In genomic region chr5:74214501-74215110, GRCm38 (mm10) we compare ENCODE assay signal across 9 mouse cellular contexts. TPM values are rescaled to one million over a fixed set of nuclear protein-coding genes. Genes with fewer than 3 reads are reported as not detected.
DNase-seq lines count a peak whose midpoint lies in the region; ATAC-seq and TF ChIP-seq lines count a peak whose summit lies in the region.
"Had no signal": no experiment of that assay in that cellular context is flagged by ENCODE, and none has a peak within 500 bp of the region (broad histone marks: within the 10 kb centered on the region; RNA-seq: fewer than 3 reads in every experiment).

No protein-coding gene starts in this region.

- no peaks in the 10 kb centered on the region for H3K9me3 ChIP-seq in lung, embryonic 16.5 days (ENCODE audit: control insufficient read depth, low read length)
- no peaks in the 10 kb centered on the region for H3K9me3 ChIP-seq in embryonic facial prominence, embryonic 11.5 days (replicated peaks; ENCODE audit: control insufficient read depth, low read length)
- no peaks in the 10 kb centered on the region for H3K9me3 ChIP-seq in midbrain, postnatal 0 days (ENCODE audit: low read length)

- peak overlapping the region; percentile 14; the same call in 1 of the 2 replicates for H3K27ac ChIP-seq in lung, embryonic 16.5 days (ENCODE audit: low read length)
- H3K27ac ChIP-seq in embryonic facial prominence, embryonic 11.5 days (replicated peaks; ENCODE audit: low read depth, low read length), result peak overlapping the region; percentile 82
- H3K27ac ChIP-seq in midbrain, postnatal 0 days (ENCODE audit: low read depth, low read length), result no peak overlapping the region

- ATAC-seq in lung, embryonic 16.5 days (ENCODE audit: low read depth), result peak; percentile 4; the same call in 1 of the 2 replicates
- peak; percentile 48; the same call in 1 of the 2 replicates for ATAC-seq in embryonic facial prominence, embryonic 11.5 days (replicated peaks; ENCODE audit: insufficient number of reproducible peaks, low FRiP score, low TSS enrichment, low read depth)
- ATAC-seq in midbrain, postnatal 0 days (ENCODE audit: low FRiP score), result no peak

- H3K4me1 ChIP-seq in lung, embryonic 16.5 days (replicated peaks; ENCODE audit: control insufficient read depth, insufficient read depth, low read length), result peaks cover 28% of the 10 kb centered on the region
- peaks cover 2% of the 10 kb centered on the region for H3K4me1 ChIP-seq in embryonic facial prominence, embryonic 11.5 days (ENCODE audit: control insufficient read depth, insufficient read depth, low read length)
- H3K4me1 ChIP-seq in midbrain, postnatal 0 days (ENCODE audit: insufficient read depth, low read length), result no peaks in the 10 kb centered on the region

- no peak overlapping the region for H3K4me2 ChIP-seq in lung, embryonic 16.5 days (ENCODE audit: low read depth, low read length)
- peak overlapping the region; percentile 17 for H3K4me2 ChIP-seq in embryonic facial prominence, embryonic 11.5 days (ENCODE audit: low read depth, low read length)
- no peak overlapping the region for H3K4me2 ChIP-seq in midbrain, postnatal 0 days (ENCODE audit: low read depth, low read length, poor library complexity, severe bottlenecking)
- H3K4me2 ChIP-seq: heart, embryonic 11.5 days had no signal

- no peaks in the 10 kb centered on the region for H3K27me3 ChIP-seq in lung, embryonic 16.5 days (ENCODE audit: control insufficient read depth, insufficient read depth, low read depth, low read length)
- no peaks in the 10 kb centered on the region for H3K27me3 ChIP-seq in embryonic facial prominence, embryonic 11.5 days (ENCODE audit: control insufficient read depth, insufficient read depth, low read length)
- H3K27me3 ChIP-seq in midbrain, postnatal 0 days (ENCODE audit: insufficient read depth, low read length), result no peaks in the 10 kb centered on the region

- H3K36me3 ChIP-seq in lung, embryonic 16.5 days (ENCODE audit: control insufficient read depth, insufficient read depth, low read length), result no peaks in the 10 kb centered on the region
- no peaks in the 10 kb centered on the region for H3K36me3 ChIP-seq in embryonic facial prominence, embryonic 11.5 days (replicated peaks; ENCODE audit: control insufficient read depth, insufficient read depth, low read depth, low read length)
- H3K36me3 ChIP-seq in midbrain, postnatal 0 days (ENCODE audit: insufficient read depth, low read length), result no peaks in the 10 kb centered on the region

- H3K4me3 ChIP-seq in lung, embryonic 16.5 days (ENCODE audit: low read length), result no peak overlapping the region
- no peak overlapping the region for H3K4me3 ChIP-seq in embryonic facial prominence, embryonic 11.5 days (ENCODE audit: low read depth, low read length)
- H3K4me3 ChIP-seq in midbrain, postnatal 0 days (ENCODE audit: low read depth, low read length), result no peak overlapping the region

- no peak for TF ChIP-seq CTCF in midbrain, postnatal 0 days (IDR thresholded peaks at IDR 0.05)

- no peak for DNase-seq in lung, postnatal 14 days
- peak; percentile 90 for DNase-seq in embryonic facial prominence, embryonic 11.5 days (ENCODE audit: low spot score)
- peak; percentile 77 for DNase-seq in forelimb bud, embryonic 11.5 days (ENCODE audit: low read depth, low spot score)
- DNase-seq in midbrain, postnatal 0 days (ENCODE audit: low spot score), result peak; percentile 34
- DNase-seq in layer of hippocampus, adult 18-20 months (ENCODE audit: low spot score in 2 of 2), result no peak
- DNase-seq in adrenal gland, adult 8-10 months, result no peak
- DNase-seq: lung, adult 18-20 months had no signal

- no peak overlapping the region for H3K9ac ChIP-seq in lung, embryonic 16.5 days (ENCODE audit: low read length)
- H3K9ac ChIP-seq in embryonic facial prominence, embryonic 11.5 days (replicated peaks; ENCODE audit: low read length), result no peak overlapping the region; the same call in 1 of the 2 replicates
- no peak overlapping the region for H3K9ac ChIP-seq in midbrain, postnatal 0 days (replicated peaks; ENCODE audit: low read length, poor library complexity, severe bottlenecking)

- WGBS in lung, embryonic 16.5 days, result 18% methylated on average over 7 of the region's 7 CpGs
- 7% methylated on average over 7 of the region's 7 CpGs for WGBS in embryonic facial prominence, embryonic 11.5 days
- 7% methylated on average over 7 of the region's 7 CpGs for WGBS in midbrain, postnatal 0 days

RNA-seq across cellular contexts. Expression of gene Rasl11b, which starts 19.5 kb away (rescaled TPM):
- 182 and 188 TPM in 2 replicates for polyA plus RNA-seq in lung, embryonic 16.5 days (2015; fragmentation: Nextera tagmentation; extraction: Ambion mirVana)
- polyA plus RNA-seq in embryonic facial prominence, embryonic 11.5 days (2014; fragmentation: Nextera tagmentation; extraction: Ambion mirVana), result 82.8 and 83.8 TPM in 2 replicates
- total RNA-seq in midbrain, postnatal 0 days (2014; rRNA removed), result 2.6 TPM in 2 replicates
- polyA plus RNA-seq in midbrain, postnatal 0 days (2015; fragmentation: Nextera tagmentation; extraction: Ambion mirVana), result 9.2 and 10.6 TPM in 2 replicates
- 10 to 100 TPM; 67.4 to 83.8 TPM for total RNA-seq in layer of hippocampus, adult 18-20 months (2021)
- total RNA-seq in adrenal gland, adult 8-10 months (2022), result 10 to 100 TPM; 21.0 to 26.2 (median 23.7) TPM

Comparison
In these comparisons a context has a peak if more than half of its experiments do, and no peak if none do; other contexts are left out.
1. DNase-seq: peak in embryonic facial prominence, embryonic 11.5 days (single experiment), forelimb bud, embryonic 11.5 days (single experiment) and midbrain, postnatal 0 days (single experiment); none in lung, postnatal 14 days (single experiment), layer of hippocampus, adult 18-20 months (0 of 2) and adrenal gland, adult 8-10 months (single experiment).